Mouse (Mus musculus) layer of hippocampus, postnatal 14 days (tissue): ENCODE data around the gene Kpna7. TPM values are rescaled to one million over a fixed set of nuclear protein-coding genes. Genes with fewer than 3 reads are reported as not detected.

Experiments used
- DNase-seq, 2 experiments: peaks; one replicate each; pipeline ENCODE4 v3.0.0; 2021 to 2022; ENCODE audit warnings: low spot score in 2 of 2, mixed read lengths in 1 of 2
- total RNA-seq, 2 experiments: library from RNA; stranded (reverse); gene quantifications; 2 replicates each; pipeline ENCODE4 v1.2.3; 2021

The Kpna7 gene
- total RNA-seq, 2 experiments from 2014 or later: not detected

DNA sequence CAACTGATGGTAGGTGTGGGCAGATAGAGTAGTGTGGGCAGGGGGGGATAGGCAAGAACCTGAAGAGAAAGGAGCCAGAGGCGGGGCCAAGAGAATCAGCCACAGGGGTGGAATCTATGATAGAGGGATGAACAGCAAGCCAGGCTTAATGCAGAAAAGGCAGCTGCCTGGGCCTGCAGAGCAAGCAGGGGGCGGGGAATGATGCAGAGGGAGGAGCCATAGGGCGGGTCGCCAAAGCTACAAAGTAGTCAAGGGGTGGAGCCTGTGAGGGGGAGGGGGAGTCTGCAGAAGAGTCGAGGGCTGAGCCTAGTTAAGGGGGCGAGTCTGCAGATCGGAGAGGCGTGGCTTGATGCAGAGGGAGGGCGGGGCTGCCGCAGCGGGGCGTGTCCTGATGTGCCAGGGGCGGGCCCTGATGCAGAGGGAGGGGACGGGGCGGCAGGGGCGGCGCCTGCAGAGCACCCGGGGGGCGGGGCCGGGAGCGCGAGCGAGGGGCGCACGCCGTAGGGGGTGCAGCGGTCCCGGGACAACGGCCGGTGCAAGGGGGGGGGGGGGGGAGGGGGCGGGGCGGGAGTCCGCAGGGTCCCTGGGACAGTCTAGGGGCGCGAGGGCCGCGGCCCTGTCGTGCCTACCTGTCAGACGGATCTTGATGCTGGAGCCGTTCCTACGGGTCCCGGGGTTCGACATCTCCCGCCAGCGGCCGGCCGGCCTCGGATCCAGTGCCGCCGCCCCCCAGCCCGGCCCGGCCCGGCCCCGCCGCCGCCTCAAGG is 118.8 kb downstream of the Kpna7 start:
- peak; percentile 70 to 87 for DNase-seq

DNA sequence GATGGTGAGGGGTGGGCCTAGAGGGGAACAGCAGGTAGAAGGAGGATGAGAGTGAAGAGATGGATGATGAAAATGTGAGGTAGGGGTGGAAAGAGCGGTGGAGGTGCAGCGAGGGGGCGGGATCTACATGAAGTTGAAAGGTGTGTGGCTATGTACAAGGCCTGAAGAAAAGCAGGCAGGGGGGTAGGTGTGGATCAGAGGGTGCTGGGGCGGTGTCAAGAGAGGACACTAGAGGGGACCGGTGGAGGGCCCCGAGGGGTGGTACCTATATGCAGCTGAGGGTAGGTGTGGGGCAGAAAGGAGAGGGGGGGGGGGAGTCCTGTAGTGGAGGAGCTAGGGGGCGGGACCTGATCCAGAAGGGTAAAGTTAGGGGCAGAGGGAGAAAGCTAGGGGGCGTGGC is 119.4 kb downstream of the Kpna7 start:
- no peak for DNase-seq

DNA sequence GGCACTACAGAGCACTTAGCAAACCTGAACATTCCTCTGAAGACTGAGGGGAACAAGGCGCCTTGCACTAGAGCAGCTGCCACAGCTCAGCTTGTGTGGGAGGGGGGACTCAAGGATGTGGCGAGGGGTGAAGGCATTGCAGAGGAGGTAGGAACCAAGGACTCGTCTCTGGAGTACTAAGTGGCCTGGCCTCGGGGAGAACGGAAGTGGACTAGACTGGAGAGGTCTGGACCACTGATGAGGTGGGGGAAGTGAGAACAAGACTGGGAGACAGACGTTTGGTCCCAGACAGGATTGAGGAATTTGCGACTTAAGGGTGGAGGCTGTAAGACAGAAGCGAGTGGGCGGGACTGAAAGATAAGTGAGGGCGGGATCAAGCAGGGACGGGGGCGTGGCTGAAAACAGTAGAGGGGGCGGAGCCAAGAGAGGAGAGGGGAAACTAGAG is 120.0 kb downstream of the Kpna7 start:
- peak in 1 of 2 experiments; percentile 51 for DNase-seq

DNA sequence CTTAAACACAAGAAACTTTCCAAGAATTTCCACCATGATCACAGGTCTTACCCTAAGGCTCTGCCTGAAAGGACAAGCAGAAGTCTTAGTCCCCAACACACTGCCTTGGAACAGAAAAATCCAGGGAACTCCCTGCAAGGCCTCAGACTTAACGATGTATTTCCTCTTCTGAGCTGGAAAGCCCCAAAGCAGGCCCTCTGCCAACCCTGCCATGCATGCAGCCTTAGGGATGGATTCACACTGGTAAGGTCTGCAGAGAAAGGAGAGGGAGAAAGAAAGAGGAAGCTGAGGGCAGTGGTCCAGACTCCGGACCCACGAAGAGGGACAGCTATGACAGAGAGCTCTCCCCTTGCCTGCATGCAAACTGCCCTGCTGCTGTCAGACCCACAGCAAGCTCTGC is 120.4 kb downstream of the Kpna7 start:
- no peak for DNase-seq

DNA sequence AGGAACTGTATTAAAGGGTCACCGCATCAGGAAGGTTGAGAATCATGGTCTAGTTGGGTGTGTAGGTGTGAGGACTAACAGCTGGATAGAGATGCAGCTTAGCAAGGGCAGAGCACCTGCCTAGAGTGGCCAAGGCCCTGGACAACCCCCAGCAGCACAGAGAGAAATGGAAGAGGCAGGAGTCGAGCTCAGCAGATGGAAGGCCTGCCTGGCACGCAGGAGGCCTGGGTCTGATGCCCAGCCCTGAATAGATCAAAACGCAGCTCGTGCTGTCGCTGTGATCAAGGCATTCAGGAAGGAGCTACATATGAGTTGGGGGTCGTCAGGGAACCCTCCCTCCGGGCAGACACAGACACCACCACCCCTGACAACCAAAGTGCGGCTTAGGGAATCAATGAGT is 125.6 kb downstream of the Kpna7 start:
- no peak for DNase-seq

DNA sequence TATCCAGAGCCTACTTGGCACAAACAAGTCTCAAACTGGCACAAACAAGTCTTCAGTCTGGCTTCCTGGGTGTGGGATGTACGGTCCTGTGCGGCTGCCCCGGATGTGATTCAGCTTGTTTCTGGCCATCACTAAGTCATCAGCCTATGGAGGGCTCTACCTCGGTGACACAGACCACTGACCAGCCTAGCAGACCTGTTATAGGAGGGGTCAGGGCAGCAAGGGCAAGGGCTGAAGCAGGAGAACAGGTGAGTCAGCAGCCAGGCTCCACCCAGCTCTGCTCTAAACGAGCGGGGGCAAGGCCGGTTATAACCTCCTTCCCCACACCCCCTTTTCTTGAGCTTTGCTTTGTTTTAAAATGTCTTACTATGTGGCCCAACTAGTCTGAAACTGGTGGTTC is 129.4 kb downstream of the Kpna7 start:
- no peak for DNase-seq

DNA sequence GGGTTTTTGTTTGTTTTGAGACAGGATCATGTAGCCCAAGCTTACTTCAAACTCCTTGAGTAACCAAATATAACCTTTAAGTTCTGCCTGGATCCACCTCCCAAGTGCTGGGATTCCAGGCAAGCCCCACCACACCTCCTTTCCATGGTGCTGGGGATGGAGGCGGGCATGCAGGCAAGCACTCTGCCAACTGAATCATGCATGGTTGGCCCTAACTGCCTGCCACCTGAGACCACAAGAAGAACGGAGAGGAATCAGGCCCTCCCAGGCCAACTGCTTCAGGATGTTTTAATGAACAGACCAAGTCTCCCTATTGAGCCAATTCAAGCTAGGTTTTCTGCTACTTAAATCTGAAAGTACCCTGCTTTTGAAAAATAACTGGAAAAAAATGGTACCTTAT is 131.2 kb downstream of the Kpna7 start:
- DNase-seq: no peak

DNA sequence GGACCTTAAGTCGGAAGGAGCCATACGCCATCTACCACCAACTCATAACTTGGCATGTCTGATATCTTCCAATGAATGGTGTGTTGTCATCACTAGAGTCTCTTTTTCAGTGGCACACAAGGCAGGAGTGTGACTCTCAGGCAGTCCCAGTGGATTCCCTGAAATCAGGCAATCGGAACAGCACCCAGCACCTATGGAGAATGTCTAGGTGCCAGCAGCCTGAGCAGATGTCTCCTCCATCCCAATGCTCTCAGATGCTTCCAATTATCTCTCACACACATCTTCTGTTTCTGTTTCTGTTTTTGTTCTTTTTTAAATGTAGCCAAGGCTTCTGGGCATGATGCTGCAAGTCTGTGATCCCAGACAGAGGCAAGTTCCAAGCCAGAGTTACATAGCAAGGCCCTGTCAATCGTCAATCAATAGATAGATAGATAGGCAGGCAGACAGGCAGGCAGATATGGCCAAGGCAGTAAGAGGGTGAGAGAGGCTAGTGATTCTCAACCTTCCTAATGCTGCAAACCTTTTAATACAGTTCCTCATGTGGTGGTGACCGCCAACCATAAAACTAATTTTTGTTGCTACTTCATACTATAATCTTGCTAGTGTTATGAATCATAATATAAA is 133.3 kb downstream of the Kpna7 start:
- no peak for DNase-seq

DNA sequence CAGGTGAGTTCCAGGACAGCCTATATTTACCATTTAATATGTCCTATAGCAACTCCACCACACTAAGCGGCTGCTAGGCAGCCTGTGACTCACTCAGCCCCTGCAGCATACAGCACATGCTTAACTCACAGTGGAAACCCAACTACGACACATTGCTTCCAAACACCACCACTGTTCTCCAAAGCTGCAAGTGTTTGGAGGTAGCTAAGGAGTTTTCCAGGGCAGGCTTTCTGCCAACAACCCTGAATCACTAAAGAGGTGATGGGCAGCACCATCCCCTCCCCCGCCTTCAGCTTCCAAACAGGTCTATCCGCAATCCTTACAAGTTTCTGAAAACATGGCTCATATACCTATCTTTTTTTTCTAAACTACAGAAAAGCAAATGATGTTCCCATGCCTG is 134.0 kb downstream of the Kpna7 start:
- DNase-seq: no peak

DNA sequence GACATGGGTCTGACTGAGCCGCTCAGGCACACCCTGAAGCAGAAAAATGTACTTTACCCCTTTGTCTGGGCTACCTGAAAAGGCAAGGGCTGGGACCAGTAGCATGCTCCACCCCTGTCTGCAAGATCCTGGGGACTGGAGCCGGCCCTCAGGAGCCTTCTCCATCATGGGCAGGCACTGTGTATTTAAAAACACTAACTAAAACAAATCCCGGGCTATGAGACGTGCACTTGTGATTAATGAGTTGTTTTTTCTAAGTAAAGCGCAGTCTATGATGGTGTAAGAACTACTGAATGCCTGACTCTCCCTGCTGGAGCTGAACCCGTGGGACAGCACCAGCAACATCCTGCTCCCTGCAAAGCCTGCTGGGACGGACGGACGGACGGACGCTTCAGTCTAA is 135.4 kb downstream of the Kpna7 start:
- DNase-seq: no peak

DNA sequence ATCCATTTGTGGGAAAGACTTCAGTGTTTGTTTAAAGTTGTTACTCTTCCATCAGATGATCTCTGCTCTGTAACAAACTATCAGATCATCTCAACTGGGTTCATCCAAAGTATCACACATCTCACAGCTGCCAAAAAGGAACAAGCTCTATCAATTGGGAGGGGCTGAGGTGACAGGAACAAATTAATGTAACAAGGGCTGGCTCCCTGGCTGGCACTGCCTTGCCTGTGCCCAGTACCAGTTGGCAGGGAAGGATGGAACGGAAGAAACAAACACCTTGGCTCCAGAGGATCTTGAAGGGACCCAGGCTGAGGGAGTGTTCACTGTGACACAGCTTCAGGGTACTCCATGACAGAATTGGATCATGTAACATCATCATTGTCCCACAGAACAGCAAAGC is 135.8 kb downstream of the Kpna7 start:
- no peak for DNase-seq

DNA sequence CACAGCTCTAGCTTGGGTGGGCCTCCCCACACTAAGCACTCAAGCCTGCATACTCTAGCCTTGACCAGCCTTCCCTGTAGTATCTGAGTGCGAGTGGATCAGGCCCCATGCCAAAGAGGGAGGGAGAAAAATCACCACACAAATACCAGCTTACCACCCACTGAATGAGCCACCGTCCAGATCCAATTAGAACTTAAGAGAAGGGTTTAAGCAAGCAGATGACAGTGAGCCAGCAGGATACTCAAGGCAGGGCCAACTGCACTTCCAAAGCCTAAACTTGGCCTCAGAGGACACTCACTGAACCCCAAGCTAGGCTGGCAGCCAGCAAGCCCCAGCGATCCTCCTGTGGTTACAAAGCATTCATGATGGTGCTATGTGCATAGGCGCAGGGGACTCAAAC is 137.8 kb downstream of the Kpna7 start:
- DNase-seq: peak in 1 of 2 experiments; percentile 65

DNA sequence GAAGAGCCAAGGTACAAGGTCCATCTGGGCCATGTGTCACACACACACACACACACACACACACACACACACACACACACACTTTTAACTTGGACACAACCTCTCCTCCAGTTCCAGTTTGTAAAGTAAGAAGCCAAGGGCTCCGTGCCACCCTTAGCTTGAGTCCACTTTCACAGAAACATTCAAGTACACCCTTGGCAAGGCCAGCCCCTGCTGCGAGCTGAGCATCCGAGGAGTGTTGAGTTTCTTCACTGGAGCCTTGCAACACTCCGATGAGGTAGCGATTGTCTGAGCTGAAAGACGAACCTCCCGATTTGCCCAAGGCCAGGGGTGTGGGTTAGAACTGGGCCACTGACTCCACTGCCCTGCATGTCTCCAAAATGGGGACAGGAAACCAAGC is 138.9 kb downstream of the Kpna7 start:
- DNase-seq: no peak

DNA sequence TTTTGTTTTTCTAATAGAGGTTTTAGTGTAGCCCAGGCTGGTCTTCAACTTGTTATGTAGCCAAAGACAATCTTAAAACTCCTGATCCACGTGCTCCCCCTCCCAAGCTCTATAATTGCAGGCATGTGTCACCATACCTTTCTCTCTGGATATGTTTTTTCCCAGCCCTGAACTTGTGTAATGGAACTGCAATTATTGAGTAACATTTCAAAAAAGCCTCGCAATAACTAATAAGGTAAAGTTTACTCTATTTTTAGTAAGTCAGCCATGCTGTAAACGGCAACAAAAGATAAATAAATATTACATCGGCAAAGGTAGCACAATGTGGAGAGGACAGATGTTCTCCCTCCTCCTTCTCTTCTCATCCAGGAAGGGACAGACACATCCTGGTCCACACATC is 139.5 kb downstream of the Kpna7 start:
- no peak for DNase-seq

DNA sequence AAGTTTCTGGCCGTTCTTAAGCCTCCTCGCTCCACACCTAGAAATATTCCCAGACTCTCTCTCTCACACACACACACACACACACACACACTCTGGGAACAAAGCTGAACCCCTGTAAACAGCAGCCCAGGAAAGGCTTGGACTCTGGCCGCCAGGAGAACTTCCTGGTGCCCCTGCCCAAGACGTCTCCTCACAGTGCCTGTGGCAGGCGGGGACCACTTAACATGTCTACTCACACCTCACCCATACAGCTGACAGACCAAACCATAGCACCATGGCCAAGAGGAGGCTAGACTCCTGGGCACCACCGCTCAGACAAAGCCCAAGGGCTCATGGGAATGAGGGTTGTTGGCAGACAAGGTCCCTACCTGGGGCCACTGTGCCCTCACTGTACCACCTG is 140.5 kb downstream of the Kpna7 start:
- no peak for DNase-seq

DNA sequence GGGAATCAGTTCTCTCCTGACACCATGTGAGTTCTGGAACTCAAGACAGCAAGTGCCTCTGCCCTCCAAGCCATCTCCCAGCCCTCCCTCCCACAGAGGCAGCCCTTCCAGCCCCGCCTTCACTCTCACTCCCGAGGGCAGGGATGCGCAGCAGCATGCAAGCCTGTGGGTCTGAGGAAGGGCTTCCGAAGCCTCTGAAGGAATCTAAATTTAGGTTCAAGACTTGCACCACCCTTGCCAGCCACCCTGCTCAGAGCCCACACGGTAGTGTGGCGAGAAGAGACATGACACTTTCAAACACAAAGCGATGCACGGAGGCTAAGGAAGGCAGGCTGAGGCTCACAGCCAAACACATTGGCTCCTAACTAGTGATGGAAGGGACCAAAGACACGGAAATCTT is 141.4 kb downstream of the Kpna7 start:
- no peak for DNase-seq

DNA sequence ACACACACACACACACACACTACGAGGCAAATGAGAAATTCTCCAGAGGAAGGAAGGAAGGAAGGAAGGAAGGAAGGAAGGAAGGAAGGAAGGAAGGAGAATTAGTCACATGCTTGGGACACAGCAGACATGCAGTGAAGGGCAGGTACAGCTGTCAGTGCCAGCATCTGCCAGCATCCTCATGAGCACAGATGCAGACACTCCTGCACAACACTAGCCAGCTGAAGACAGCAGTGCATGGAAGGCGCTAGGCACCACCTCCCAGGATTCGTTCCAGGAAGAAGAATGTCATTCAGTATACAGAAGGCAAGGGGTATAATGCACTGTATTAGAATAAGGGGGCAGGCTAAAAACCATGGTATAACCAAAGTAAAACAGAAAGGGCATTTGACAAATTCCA is 142.9 kb downstream of the Kpna7 start:
- DNase-seq: no peak

DNA sequence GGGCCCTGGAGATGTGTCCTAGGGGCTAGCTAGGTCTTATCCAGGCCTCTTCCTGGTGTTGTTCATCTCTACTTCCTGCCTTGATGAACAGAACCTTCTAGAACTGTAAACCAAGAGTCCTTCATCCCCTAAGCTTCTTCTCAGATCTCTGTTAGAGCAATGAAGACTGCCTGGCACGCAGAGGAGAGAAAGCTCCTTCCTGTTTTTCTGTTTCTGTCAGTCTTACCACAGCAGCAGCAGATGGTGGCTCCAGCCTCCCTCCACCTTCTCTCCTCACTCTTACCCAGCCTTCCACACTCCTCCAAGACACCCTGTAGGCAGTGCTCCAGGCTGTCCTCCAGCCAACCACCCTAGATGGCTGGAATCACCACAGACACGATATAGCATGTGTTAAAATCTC is 146.5 kb downstream of the Kpna7 start:
- no peak for DNase-seq

Other genes with a start within 250 kb of the Kpna7 start
- 10 to 100 TPM; 39.0 to 39.7 TPM for gene Smurf1, start 118.2 kb downstream of the Kpna7 start, total RNA-seq
- not detected for gene Gm4871, start 51.3 kb downstream of the Kpna7 start, total RNA-seq
- not detected for gene 1700018F24Rik, start 41.0 kb downstream of the Kpna7 start, total RNA-seq
- 100 to 1,000 TPM; 226 to 230 TPM for gene Arpc1a, start 200 bp downstream of the Kpna7 start, total RNA-seq
- 10 to 100 TPM; 41.3 to 48.7 TPM for gene Arpc1b, start 30.2 kb upstream of the Kpna7 start, total RNA-seq
- gene Pdap1, start 56.2 kb upstream of the Kpna7 start, total RNA-seq: 100 to 1,000 TPM in 1 of 2 experiments, 10 to 100 TPM in 1; 99.5 to 114 TPM
- gene Bud31, start 56.3 kb upstream of the Kpna7 start, total RNA-seq: 10 to 100 TPM; 78.1 to 85.5 TPM
- gene Ptcd1, start 83.1 kb upstream of the Kpna7 start, total RNA-seq: 10 to 100 TPM; 14.1 to 15.2 TPM
- gene Cpsf4, start 83.2 kb upstream of the Kpna7 start, total RNA-seq: 10 to 100 TPM; 27.6 to 28.4 TPM
- gene Atp5j2, start 108.0 kb upstream of the Kpna7 start, total RNA-seq: 100 to 1,000 TPM; 292 to 295 TPM
- 1 to 10 TPM; 9.0 to 9.8 TPM for gene Zkscan14, start 117.8 kb upstream of the Kpna7 start, total RNA-seq
- gene Zkscan5, start 120.5 kb upstream of the Kpna7 start, total RNA-seq: 10 to 100 TPM; 11.9 to 12.7 TPM
- gene Zfp655, start 147.7 kb upstream of the Kpna7 start, total RNA-seq: 10 to 100 TPM; 25.0 to 25.2 TPM
- gene Zscan25, start 196.5 kb upstream of the Kpna7 start, total RNA-seq: 10 to 100 TPM; 14.8 to 19.6 TPM